Mouse (Mus musculus) kidney, embryonic 16.5 days (tissue): Measurements from ENCODE around the gene Rere. TPM values are rescaled to one million over a fixed set of nuclear protein-coding genes. Genes with fewer than 3 reads are reported as not detected.
A peak's percentile ranks its signal among the peaks of the same experiment; 100 is the strongest.
"Not testable (repeated sequence)": the region's sequence is repeated elsewhere in the genome, so short reads cannot be mapped to it uniquely, and the experiment has no call there.

Experiments
- ATAC-seq: fragments of 200-750 bp; cut with Nextera tagmentation; 2 replicates; pipeline ENCODE4 v1.8.0; 2017; ENCODE audit warnings: moderate TSS enrichment; ENCODE audit not compliant: low FRiP score, low TSS enrichment
- H3K27ac ChIP-seq: fragments of 300-500 bp; sonication (generic); 2 replicates; pipeline ENCODE4 v1.5.1; 2014; ENCODE audit warnings: low read length
- H3K27me3 ChIP-seq: fragments of 300-500 bp; sonication (generic); 2 replicates; pipeline ENCODE4 v1.6.1; 2014; ENCODE audit warnings: low read length, control low read depth, mixed read lengths; ENCODE audit not compliant: insufficient read depth
- H3K36me3 ChIP-seq: fragments of 300-500 bp; sonication (generic); 2 replicates; pipeline ENCODE4 v1.6.1; 2014; ENCODE audit warnings: low read length, control low read depth, mixed read lengths; ENCODE audit not compliant: insufficient read depth
- H3K4me1 ChIP-seq: fragments of 300-500 bp; sonication (generic); 2 replicates; pipeline ENCODE4 v1.6.1; 2014; ENCODE audit warnings: low read length, control low read depth, mixed read lengths; ENCODE audit not compliant: insufficient read depth
- H3K4me2 ChIP-seq: fragments of 300-500 bp; sonication (generic); replicated peaks from 2 replicates; pipeline ENCODE4 v1.6.1; 2014; ENCODE audit warnings: low read depth, low read length
- H3K4me3 ChIP-seq: fragments of 300-500 bp; sonication (generic); 2 replicates; pipeline ENCODE4 v1.5.1; 2014; ENCODE audit warnings: mild to moderate bottlenecking, low read length
- H3K9ac ChIP-seq: fragments of 300-500 bp; sonication (generic); replicated peaks from 2 replicates; pipeline ENCODE4 v1.6.1; 2014; ENCODE audit warnings: low read length
- H3K9me3 ChIP-seq: fragments of 300-500 bp; sonication (generic); 2 replicates; pipeline ENCODE4 v1.6.1; 2016; ENCODE audit warnings: low read length, control low read depth
- WGBS: fragments of 180-500 bp; shearing (Covaris S2); extraction: QIAGEN DNeasy Blood & Tissue Kit; methylation state at CpG from one replicate; pipeline ENCODE4 v1.1.7; 2014; 5-methylcytosine and 5-hydroxymethylcytosine counted together
- polyA plus RNA-seq: library from polyadenylated mRNA; unstranded; fragments of >200 nt; fragmentation: Nextera tagmentation; extraction: Ambion mirVana; gene quantifications from 2 replicates; pipeline ENCODE4 v1.2.1, GENCODE M21; 2015

Gene Rere
- polyA plus RNA-seq, 1 experiment from 2014 or later = 30.7 TPM

- Histone ChIP-seq H3K36me3 (no peaks in the 10 kb centered on the region), H3K4me3 (no peak overlapping the region), H3K4me2 (no peak overlapping the region), H3K27ac (no peak overlapping the region), H3K4me1 (peaks cover 26% of the 10 kb centered on the region), H3K9ac (no peak overlapping the region), H3K27me3 (no peaks in the 10 kb centered on the region), H3K9me3 (no peaks in the 10 kb centered on the region)
- no peak for ATAC-seq
- 61% methylated on average over 7 of the region's 7 CpGs for WGBS
These were observed 16.5 kb upstream of the Rere start for GRCm38 (mm10) chr4:150264903-150265302.

- ATAC-seq = no peak
- no peak overlapping the region for H3K4me2 ChIP-seq
- H3K4me3 ChIP-seq = no peak overlapping the region
- H3K4me1 ChIP-seq = peaks cover 28% of the 10 kb centered on the region
- no peak overlapping the region for H3K27ac ChIP-seq
- no peak overlapping the region for H3K9ac ChIP-seq
- H3K36me3 ChIP-seq = no peaks in the 10 kb centered on the region
- no peaks in the 10 kb centered on the region for H3K27me3 ChIP-seq
- no peaks in the 10 kb centered on the region for H3K9me3 ChIP-seq
- 65% methylated on average over 5 of the region's 5 CpGs for WGBS
These were observed 16.0 kb upstream of the Rere start for GRCm38 (mm10) chr4:150265471-150265870.

GRCm38 (mm10) chr4:150266655-150267223 lies 14.7 kb upstream of the Rere start:
- ATAC-seq = no peak
- WGBS = 69% methylated on average over 21 of the region's 21 CpGs

GRCm38 (mm10) chr4:150268674-150269653 lies 12.5 kb upstream of the Rere start:
- WGBS = 79% methylated on average over 33 of the region's 33 CpGs
- Histone ChIP-seq H3K27me3 (no peaks in the 10 kb centered on the region), H3K27ac (peak overlapping the region; percentile 77), H3K9ac (no peak overlapping the region), H3K4me1 (peaks cover 44% of the 10 kb centered on the region), H3K9me3 (no peaks in the 10 kb centered on the region), H3K36me3 (no peaks in the 10 kb centered on the region), H3K4me3 (no peak overlapping the region), H3K4me2 (peak overlapping the region; percentile 25; the same call in 1 of the 2 replicates)
- ATAC-seq = no peak

More at GRCm38 (mm10) chr4:150266655-150267223, 14.7 kb upstream of the Rere start:
- H3K9me3 ChIP-seq = no peaks in the 10 kb centered on the region
- no peaks in the 10 kb centered on the region for H3K27me3 ChIP-seq
- no peak overlapping the region for H3K4me3 ChIP-seq
- H3K9ac ChIP-seq = no peak overlapping the region
- no peaks in the 10 kb centered on the region for H3K36me3 ChIP-seq
- peaks cover 28% of the 10 kb centered on the region for H3K4me1 ChIP-seq
- no peak overlapping the region for H3K27ac ChIP-seq
- no peak overlapping the region for H3K4me2 ChIP-seq

GRCm38 (mm10) chr4:150269679-150270078 lies 11.8 kb upstream of the Rere start:
- WGBS = 13% methylated on average over 7 of the region's 7 CpGs
- H3K9me3 ChIP-seq = no peaks in the 10 kb centered on the region
- peak overlapping the region; percentile 25; the same call in 1 of the 2 replicates for H3K4me2 ChIP-seq
- H3K4me3 ChIP-seq = no peak overlapping the region
- peak overlapping the region; percentile 7; the same call in 1 of the 2 replicates for H3K9ac ChIP-seq
- ATAC-seq = 0 out of 2 replicates have a peak, but pooled peaks have one; percentile 21
- peak overlapping the region; percentile 77 for H3K27ac ChIP-seq
- no peaks in the 10 kb centered on the region for H3K36me3 ChIP-seq
- no peaks in the 10 kb centered on the region for H3K27me3 ChIP-seq
- peaks cover 44% of the 10 kb centered on the region for H3K4me1 ChIP-seq

- not testable (repeated sequence) for H3K4me2 ChIP-seq, H3K4me3 ChIP-seq, ATAC-seq, H3K36me3 ChIP-seq, H3K27me3 ChIP-seq, H3K9ac ChIP-seq, H3K9me3 ChIP-seq, H3K27ac ChIP-seq
- H3K4me1 ChIP-seq = peaks cover 41% of the 10 kb centered on the region
- WGBS = 57% methylated on average over 3 of the region's 4 CpGs
These were observed 10.7 kb upstream of the Rere start for GRCm38 (mm10) chr4:150270718-150271117.

- peak; percentile 85 for ATAC-seq
- H3K4me2 ChIP-seq = peak overlapping the region; percentile 32
- under 1% methylated on average over 9 of the region's 9 CpGs for WGBS
- H3K9ac ChIP-seq = no peak overlapping the region
- no peak overlapping the region for H3K4me3 ChIP-seq
- H3K9me3 ChIP-seq = no peaks in the 10 kb centered on the region
- H3K36me3 ChIP-seq = no peaks in the 10 kb centered on the region
- H3K27ac ChIP-seq = peak overlapping the region; percentile 76
- H3K27me3 ChIP-seq = no peaks in the 10 kb centered on the region
- H3K4me1 ChIP-seq = peaks cover 34% of the 10 kb centered on the region
These were observed 8.7 kb upstream of the Rere start for GRCm38 (mm10) chr4:150272725-150273124.

- ATAC-seq = no peak
- 87% methylated on average over 5 of the region's 5 CpGs for WGBS
These were observed 5.9 kb upstream of the Rere start for GRCm38 (mm10) chr4:150275531-150275930.

GRCm38 (mm10) chr4:150279336-150279735 lies 2.1 kb upstream of the Rere start:
- not testable (repeated sequence) for H3K36me3 ChIP-seq, H3K4me2 ChIP-seq, ATAC-seq, H3K9me3 ChIP-seq, H3K27ac ChIP-seq, H3K4me3 ChIP-seq, H3K9ac ChIP-seq, H3K27me3 ChIP-seq
- WGBS = 87% methylated on average over 5 of the region's 7 CpGs
- H3K4me1 ChIP-seq = peaks cover 17% of the 10 kb centered on the region

More at GRCm38 (mm10) chr4:150275531-150275930, 5.9 kb upstream of the Rere start:
- H3K4me3 ChIP-seq = no peak overlapping the region
- H3K9me3 ChIP-seq = no peaks in the 10 kb centered on the region
- H3K4me2 ChIP-seq = no peak overlapping the region
- no peak overlapping the region for H3K27ac ChIP-seq
- no peaks in the 10 kb centered on the region for H3K36me3 ChIP-seq
- no peaks in the 10 kb centered on the region for H3K27me3 ChIP-seq
- H3K9ac ChIP-seq = no peak overlapping the region
- peaks cover 20% of the 10 kb centered on the region for H3K4me1 ChIP-seq
